Mouse (Mus musculus): ENCODE measurements around the gene Gpr162.

Gene Gpr162

GRCm38 (mm10) chr6:124881821-124882220, 18.0 kb upstream of the Gpr162 start:
- no peak for DNase-seq (ENCODE audit: low spot score)

- no peak for DNase-seq (ENCODE audit: low spot score)
Observed at GRCm38 (mm10) chr6:124879390-124879789, 15.6 kb upstream of the Gpr162 start.

- DNase-seq (ENCODE audit: low spot score): no peak
Observed at GRCm38 (mm10) chr6:124874348-124874747, 10.6 kb upstream of the Gpr162 start.

GRCm38 (mm10) chr6:124866560-124866959, 2.8 kb upstream of the Gpr162 start:
- DNase-seq (ENCODE audit: low spot score): no peak

GRCm38 (mm10) chr6:124865766-124866362, 2.1 kb upstream of the Gpr162 start:
- DNase-seq (ENCODE audit: low spot score): no peak

GRCm38 (mm10) chr6:124863125-124863657, 592 bp downstream of the Gpr162 start:
- DNase-seq (ENCODE audit: low spot score): no peak

- DNase-seq (ENCODE audit: low spot score): no peak
Observed at GRCm38 (mm10) chr6:124862406-124863124, 1.2 kb downstream of the Gpr162 start.

- no peak for DNase-seq (ENCODE audit: low spot score)
Observed at GRCm38 (mm10) chr6:124861802-124862201, 2.0 kb downstream of the Gpr162 start.

GRCm38 (mm10) chr6:124861266-124861665, 2.5 kb downstream of the Gpr162 start:
- no peak for DNase-seq (ENCODE audit: low spot score)

- DNase-seq (ENCODE audit: low spot score): no peak
Observed at GRCm38 (mm10) chr6:124860511-124860910, 3.3 kb downstream of the Gpr162 start.

- peak; percentile 89 for DNase-seq (ENCODE audit: low spot score)
Observed at GRCm38 (mm10) chr6:124859725-124860124, 4.1 kb downstream of the Gpr162 start.

- DNase-seq (ENCODE audit: low spot score): no peak
Observed at GRCm38 (mm10) chr6:124858561-124859318, 5.0 kb downstream of the Gpr162 start.

GRCm38 (mm10) chr6:124857840-124858530, 5.8 kb downstream of the Gpr162 start:
- no peak for DNase-seq (ENCODE audit: low spot score)

- peak; percentile 85 for DNase-seq (ENCODE audit: low spot score)
Observed at GRCm38 (mm10) chr6:124856916-124857839, 6.6 kb downstream of the Gpr162 start, which contains the start of gene P3h3. Gene P3h3 (minus strand): TSS chr6:124857752.

GRCm38 (mm10) chr6:124856321-124856720, 7.5 kb downstream of the Gpr162 start:
- DNase-seq (ENCODE audit: low spot score): peak; percentile 55

GRCm38 (mm10) chr6:124854647-124855046, 9.1 kb downstream of the Gpr162 start:
- DNase-seq (ENCODE audit: low spot score): no peak

GRCm38 (mm10) chr6:124850535-124850934, 13.2 kb downstream of the Gpr162 start:
- no peak for DNase-seq (ENCODE audit: low spot score)

GRCm38 (mm10) chr6:124847305-124847704, 16.5 kb downstream of the Gpr162 start:
- DNase-seq (ENCODE audit: low spot score): peak; percentile 96

- no peak for DNase-seq (ENCODE audit: low spot score)
Observed at GRCm38 (mm10) chr6:124840241-124841167, 23.3 kb downstream of the Gpr162 start, which contains the start of gene Gnb3. Gene Gnb3 (minus strand): TSS chr6:124840275.

- no peak for DNase-seq (ENCODE audit: low spot score)
Observed at GRCm38 (mm10) chr6:124839805-124840204, 24.0 kb downstream of the Gpr162 start.

Measured in layer of hippocampus, adult 11-12 months (tissue).